Mouse (Mus musculus) activated CD4-positive, CD25-positive, alpha-beta regulatory T cell, adult 9 weeks (primary cell): ENCODE data around the gene Gjb1. TPM values are rescaled to one million over a fixed set of nuclear protein-coding genes. Genes with fewer than 3 reads are reported as not detected.

Experiments used
- polyA plus RNA-seq: library from polyadenylated mRNA; unstranded; fragments of 100-300 nt; shearing (Covaris generic); gene quantifications from one replicate; pipeline ENCODE4 v1.2.1, GENCODE M21; 2017

The Gjb1 gene
- not detected for polyA plus RNA-seq

GRCm38 (mm10) chrX:101376190-101376968, at the start of gene Gjb1:
Gene Gjb1 (plus strand): TSS chrX:101376378.

GRCm38 (mm10) chrX:101420700-101421095, 44.5 kb downstream of the Gjb1 start, which contains the start of gene Zmym3:
Gene Zmym3 (minus strand): TSS chrX:101420849.

GRCm38 (mm10) chrX:101429142-101429949, 53.2 kb downstream of the Gjb1 start, which contains the start of gene Nono:
Gene Nono (plus strand): TSS chrX:101429318.

Other genes starting within 250 kb of the Gjb1 start
- gene Snx12, start 153.8 kb upstream of the Gjb1 start, polyA plus RNA-seq: 71.1 TPM
- 2.4 TPM for gene Foxo4, start 121.8 kb upstream of the Gjb1 start, polyA plus RNA-seq
- 3.7 TPM for gene Gm614, start 112.4 kb upstream of the Gjb1 start, polyA plus RNA-seq
- gene Il2rg, start 108.1 kb upstream of the Gjb1 start, polyA plus RNA-seq: 1,690 TPM
- not detected for gene Gm20489, start 107.4 kb upstream of the Gjb1 start, polyA plus RNA-seq
- gene Med12, start 102.3 kb upstream of the Gjb1 start, polyA plus RNA-seq: 116 TPM
- gene Nlgn3, start 77.2 kb upstream of the Gjb1 start, polyA plus RNA-seq: not detected
- gene Zmym3, start 44.5 kb downstream of the Gjb1 start, polyA plus RNA-seq: 19.1 TPM
- gene Nono, start 52.9 kb downstream of the Gjb1 start, polyA plus RNA-seq: 329 TPM
- gene Itgb1bp2, start 72.7 kb downstream of the Gjb1 start, polyA plus RNA-seq: 1.1 TPM
- 35.2 TPM for gene Taf1, start 156.4 kb downstream of the Gjb1 start, polyA plus RNA-seq